Mouse (Mus musculus): ENCODE measurements around the gene Bloc1s3.
A peak's percentile ranks its signal among the peaks of the same experiment; 100 is the strongest.

Bloc1s3 gene

DNA sequence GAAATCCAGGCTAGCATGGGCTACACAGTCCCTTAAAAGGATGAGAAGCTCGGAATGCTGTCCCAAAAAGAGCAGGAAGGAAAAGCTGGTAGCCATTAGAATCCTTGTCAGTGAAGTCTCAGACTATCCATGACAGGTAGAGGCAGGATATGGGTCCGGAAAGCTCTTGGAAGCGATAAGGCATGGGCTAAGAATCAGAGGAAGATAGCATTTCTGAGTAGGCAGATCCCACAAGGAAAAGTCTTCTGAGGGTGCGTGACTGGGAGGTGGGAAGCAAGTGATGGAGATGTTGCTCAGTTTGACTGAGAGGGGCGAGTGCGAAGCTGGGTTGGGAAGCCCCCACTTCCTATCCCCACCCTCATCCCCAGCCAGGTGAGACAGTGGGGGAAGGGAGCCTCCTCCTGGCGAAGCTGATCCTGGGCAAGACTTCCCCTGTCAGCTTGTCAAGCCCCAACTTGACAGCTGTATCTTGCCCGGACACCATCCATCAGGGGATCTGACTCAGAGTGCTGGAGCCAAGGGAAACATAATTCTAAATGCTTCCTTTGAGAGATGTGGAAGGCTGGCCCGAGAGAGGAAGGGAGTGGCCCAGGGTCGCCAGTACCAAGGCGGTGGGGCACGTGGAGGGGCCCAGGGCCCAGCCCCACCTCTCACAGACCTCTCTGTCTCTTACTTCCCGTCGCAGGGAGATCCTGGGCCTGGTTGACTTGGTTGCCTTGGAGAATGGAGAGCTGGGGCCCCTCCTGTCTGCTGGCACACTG is 30.4 kb downstream of the Bloc1s3 start:
- DNase-seq (ENCODE audit: low spot score): no peak

DNA sequence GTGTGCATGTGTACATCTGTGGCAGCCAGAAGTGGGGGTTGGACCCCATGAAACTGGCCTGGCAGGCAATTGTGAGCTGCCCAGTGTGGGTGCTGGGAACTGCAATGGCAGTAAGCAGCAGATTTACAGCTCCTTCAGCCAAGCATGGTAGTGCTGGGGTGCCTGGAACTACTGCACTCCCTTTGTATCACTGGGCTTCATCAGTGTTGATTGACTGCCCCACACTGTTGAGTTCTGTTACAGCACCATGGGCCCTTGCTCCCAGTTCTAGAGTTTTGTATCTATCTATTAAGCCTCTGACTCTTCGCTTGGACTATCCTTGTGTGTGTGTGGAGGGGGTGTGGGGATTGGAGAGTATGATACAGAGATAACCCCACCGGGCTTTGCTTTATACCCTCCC is 31.1 kb downstream of the Bloc1s3 start:
- no peak for DNase-seq (ENCODE audit: low spot score)

DNA sequence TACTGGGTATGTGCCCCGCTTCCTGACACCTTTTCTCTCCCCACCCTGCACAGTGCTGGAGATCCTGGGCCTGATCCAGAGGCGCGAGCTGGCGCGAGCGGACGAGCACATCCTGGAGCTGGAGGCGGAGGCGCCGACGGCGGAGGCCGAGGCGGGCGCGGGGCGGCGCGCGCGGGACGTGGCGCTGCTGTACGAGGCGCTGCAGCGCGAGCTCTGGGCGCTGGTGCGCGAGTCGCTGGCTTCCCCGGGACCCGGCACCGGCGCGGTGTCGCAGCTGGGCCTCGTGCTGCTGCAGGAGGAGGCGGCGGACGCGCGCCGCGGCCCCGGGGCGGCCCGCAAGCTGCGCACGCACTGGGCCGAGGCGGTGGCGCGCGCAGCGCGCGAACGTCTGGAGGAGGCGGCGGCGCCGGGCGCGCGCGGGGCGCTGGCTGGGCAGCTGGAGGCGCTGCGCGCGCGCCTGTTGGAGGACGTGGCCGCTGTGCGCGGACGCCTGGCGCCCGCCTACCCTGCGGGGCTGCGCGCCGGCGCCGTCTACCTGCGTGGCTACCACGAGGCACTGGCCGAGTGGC is 34.2 kb downstream of the Bloc1s3 start:
- DNase-seq (ENCODE audit: low spot score): peak; percentile 57

- no peak for DNase-seq (ENCODE audit: low spot score)
These were observed 35.8 kb downstream of the Bloc1s3 start for GRCm38 (mm10) chr7:19472403-19472802.

DNA sequence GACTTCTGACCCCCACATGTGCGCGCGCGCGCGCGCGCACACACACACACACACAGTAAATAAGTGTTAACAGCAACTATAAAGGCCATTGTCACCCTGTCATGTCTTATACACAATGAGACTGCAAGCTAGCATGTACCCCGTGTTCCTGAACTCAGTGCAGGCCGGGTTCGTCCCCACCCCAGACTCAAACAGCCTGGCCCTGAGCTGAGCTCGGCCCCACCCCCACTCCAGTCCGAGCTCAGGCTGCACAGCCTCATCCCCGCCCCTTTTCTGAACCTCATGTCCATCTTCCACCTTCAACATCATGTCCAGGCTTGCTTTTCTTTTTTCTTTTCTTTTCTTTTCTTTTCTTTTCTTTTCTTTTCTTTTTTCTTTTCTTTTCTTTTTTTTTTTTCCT is 37.9 kb downstream of the Bloc1s3 start:
- no peak for DNase-seq (ENCODE audit: low spot score)

- no peak for DNase-seq (ENCODE audit: low spot score)
These were observed 38.8 kb downstream of the Bloc1s3 start for GRCm38 (mm10) chr7:19469404-19469803.

GRCm38 (mm10) chr7:19468279-19468678 is 39.9 kb downstream of the Bloc1s3 start:
- DNase-seq (ENCODE audit: low spot score): no peak

GRCm38 (mm10) chr7:19467638-19468037 is 40.5 kb downstream of the Bloc1s3 start:
- DNase-seq (ENCODE audit: low spot score): no peak

GRCm38 (mm10) chr7:19466602-19467145 is 41.5 kb downstream of the Bloc1s3 start:
- no peak for DNase-seq (ENCODE audit: low spot score)

DNA sequence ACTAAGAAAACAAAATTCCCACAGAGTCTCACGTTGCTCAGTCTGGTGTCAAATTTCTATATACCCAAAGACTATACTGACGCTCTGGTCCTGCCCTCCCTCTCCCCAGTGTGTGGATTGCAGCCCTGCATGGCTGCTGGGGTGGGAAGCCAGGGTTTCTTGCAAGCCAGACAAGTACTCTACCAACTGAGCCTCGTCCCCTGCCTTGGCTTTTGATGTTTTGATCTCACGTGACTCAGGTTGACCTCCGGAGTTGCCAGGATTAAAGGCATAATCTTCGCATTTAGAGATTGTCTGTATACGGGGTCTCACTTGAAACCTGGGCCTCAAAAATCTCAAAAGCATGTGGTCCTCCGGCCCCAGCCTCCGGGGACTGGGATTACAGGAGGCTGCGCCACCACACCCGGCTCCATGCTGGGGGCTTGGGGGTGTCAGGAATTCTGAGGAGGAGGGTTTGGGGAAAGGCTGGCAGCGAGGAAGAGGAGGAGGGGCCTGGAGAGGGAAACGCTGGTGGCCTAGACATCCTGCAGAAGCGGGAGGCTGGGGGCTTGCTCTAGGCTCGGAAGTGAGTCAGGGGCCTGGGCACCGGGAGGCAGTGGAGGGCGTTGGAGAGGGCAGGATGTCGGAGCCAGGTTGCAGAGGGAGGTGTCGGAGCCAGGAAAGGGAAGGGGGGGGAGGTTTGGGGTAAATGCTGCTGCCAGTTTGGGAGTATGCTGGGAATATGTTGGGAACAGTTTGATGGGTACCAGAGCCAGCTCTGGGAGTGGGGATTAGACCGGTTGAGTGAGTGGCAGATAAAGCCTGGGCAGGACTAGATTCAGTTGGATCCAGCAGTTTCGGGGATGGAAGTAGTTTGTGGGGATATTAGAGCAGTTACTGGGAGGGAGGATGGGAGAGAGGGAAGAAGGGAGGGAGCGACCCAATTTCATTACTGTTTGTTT is 43.5 kb downstream of the Bloc1s3 start:
- no peak for DNase-seq (ENCODE audit: low spot score)

- no peak for DNase-seq (ENCODE audit: low spot score)
These were observed 45.2 kb downstream of the Bloc1s3 start, which contains the start of gene Exoc3l2 for GRCm38 (mm10) chr7:19462884-19463381. TSS of gene Exoc3l2 (plus strand) at chr7:19463331.

GRCm38 (mm10) chr7:19462443-19462842 is 45.7 kb downstream of the Bloc1s3 start:
- DNase-seq (ENCODE audit: low spot score): no peak

GRCm38 (mm10) chr7:19461488-19461887 is 46.7 kb downstream of the Bloc1s3 start:
- DNase-seq (ENCODE audit: low spot score): peak; percentile 56

DNA sequence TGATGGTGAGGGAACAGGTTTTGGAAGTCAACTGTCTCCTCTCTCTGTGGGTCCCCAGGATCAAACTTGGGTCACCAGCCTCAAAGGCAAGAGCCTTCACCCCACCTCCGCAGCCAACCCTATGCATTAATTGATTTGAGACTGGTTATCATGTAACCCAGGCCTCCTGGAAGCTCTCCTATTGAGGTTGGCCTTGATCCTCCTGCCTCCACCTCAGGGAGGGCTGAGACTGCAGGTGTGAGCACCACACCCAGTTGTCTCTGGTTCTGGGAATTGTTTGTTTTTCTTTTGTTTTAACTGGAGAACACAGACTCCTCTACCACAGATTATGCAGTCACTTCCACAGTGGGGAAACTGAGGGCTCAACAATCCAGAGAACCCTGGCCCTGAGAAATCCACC is 47.7 kb downstream of the Bloc1s3 start:
- no peak for DNase-seq (ENCODE audit: low spot score)

DNA sequence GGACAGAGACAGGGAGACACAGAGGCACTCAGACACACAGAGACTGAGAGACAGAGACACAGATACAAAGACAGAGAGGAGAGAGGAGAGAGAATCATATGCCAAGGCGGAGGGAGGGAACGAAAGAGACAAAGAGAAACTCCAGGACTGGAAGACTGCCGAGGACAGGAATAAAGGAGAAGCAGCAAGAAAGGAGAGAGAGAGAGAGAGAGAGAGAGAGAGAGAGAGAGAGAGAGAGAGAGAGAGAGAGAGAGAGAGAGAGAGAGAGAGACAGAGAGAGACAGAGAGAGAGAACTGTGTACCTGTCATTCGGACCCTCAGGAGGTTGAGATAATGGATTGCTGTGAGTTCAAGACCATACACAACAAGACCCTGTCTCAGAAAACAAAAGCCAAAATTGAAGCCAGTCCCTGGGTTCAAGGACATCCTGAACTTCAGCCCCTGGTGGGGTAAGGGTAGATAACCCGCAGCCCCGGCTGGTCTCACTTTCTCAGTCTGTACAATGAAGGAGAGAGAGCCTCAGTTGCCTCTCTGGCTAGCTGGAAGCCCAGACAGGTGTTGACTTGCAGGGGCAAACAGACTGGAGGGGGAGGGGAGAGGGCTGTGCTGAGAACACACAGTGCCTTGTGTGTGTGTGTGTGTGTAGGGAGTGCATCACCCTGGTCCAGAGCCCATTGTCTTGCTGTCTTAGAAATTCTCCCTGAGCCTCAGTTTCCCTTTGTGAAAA is 48.9 kb downstream of the Bloc1s3 start:
- DNase-seq (ENCODE audit: low spot score): no peak

- DNase-seq (ENCODE audit: low spot score): peak; percentile 47
These were observed 49.5 kb downstream of the Bloc1s3 start, which contains the start of gene Mark4 for GRCm38 (mm10) chr7:19458591-19459111. TSS of gene Mark4 (minus strand) at chr7:19458821.

DNA sequence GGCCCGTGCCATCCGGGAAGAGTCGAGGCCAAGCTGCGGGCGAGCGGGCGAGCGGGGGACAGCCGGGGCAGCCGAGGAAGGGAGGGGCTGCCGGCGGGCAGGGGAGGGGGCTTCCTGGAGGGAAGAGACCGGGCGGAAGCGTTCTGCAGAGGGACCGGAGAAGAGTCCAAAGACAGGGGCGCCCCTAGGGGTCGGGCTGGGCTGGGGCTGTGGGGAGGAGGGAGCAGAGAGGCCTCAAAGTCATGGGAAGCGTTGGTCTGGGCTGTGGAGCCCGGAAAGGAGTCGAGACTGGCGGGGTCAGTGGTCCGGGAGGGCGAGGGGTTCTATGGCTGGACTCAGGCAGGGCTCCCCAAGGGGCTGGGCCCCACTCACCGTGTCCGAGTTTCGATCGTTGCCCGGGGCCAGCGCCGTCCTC is 50.1 kb downstream of the Bloc1s3 start:
- DNase-seq (ENCODE audit: low spot score): peak; percentile 36

GRCm38 (mm10) chr7:19457414-19458071 is 50.6 kb downstream of the Bloc1s3 start:
- no peak for DNase-seq (ENCODE audit: low spot score)

GRCm38 (mm10) chr7:19456628-19457027 is 51.5 kb downstream of the Bloc1s3 start:
- no peak for DNase-seq (ENCODE audit: low spot score)

DNA sequence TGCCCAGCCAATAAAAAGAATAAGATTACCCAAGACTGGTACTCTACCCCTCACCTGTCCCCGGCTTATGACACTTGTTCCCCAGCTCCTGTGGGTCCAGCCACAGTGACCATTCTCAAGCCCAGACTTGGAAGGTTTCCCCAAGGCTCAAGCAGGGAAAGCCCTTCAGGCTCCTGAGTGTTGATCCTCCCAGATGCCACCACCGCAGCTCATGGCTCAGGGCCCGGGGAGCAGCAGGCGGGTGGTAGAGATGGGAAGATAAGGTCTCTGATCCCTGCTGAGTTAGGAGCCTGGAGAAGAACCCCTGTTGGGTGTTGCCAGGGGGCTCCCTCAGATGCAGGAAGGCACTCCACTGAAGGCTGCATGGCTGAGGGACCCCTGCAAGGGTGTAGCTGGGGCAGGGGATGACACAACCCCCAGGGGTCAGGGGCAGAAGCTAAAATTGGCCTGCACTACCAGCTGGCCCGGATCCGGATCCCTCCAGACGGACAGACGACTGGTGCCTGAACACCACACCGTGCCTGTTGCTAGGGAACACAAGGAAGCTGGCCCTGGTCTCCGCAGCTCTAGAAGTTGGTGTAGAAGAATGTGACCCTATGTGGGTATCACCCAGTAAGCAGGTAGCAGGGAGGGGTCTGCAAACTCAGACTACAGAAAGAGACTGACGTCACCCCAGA is 52.2 kb downstream of the Bloc1s3 start:
- no peak for DNase-seq (ENCODE audit: low spot score)
